Mouse (Mus musculus): Measurements from ENCODE around the gene Lcn5. TPM values are rescaled to one million over a fixed set of nuclear protein-coding genes. Genes with fewer than 3 reads are reported as not detected.

Lcn5 gene
- total RNA-seq (2023): not detected

GRCm38 (mm10) chr2:25657652-25658051 is at the start of gene Lcn5:
Gene Lcn5 (plus strand): TSS chr2:25657952.

GRCm38 (mm10) chr2:25617578-25617977 is 40.2 kb upstream of the Lcn5 start, which contains the start of gene Ccdc183:
Gene Ccdc183 (minus strand): TSS chr2:25617678.

GRCm38 (mm10) chr2:25621229-25622200 is 36.2 kb upstream of the Lcn5 start, which contains the start of gene Tmem141:
Gene Tmem141 (minus strand): TSS chr2:25622005.

GRCm38 (mm10) chr2:25627811-25628210 is 29.9 kb upstream of the Lcn5 start, which contains the start of gene Fcna:
Gene Fcna (minus strand): TSS chr2:25628030.

GRCm38 (mm10) chr2:25652902-25653301 is 4.8 kb upstream of the Lcn5 start, which contains the start of gene Lcn8:
Gene Lcn8 (plus strand): TSS chr2:25653120.

GRCm38 (mm10) chr2:25676486-25676885 is 18.7 kb downstream of the Lcn5 start, which contains the start of gene Lcn6:
Gene Lcn6 (plus strand): TSS chr2:25676786.

GRCm38 (mm10) chr2:25682426-25682825 is 24.7 kb downstream of the Lcn5 start, which contains the start of gene Lcn10:
Gene Lcn10 (plus strand): TSS chr2:25682726.

GRCm38 (mm10) chr2:25699743-25700142 is 42.0 kb downstream of the Lcn5 start, which contains the start of gene Obp2a:
Gene Obp2a (plus strand): TSS chr2:25700043.

GRCm38 (mm10) chr2:25706643-25707481 is 49.1 kb downstream of the Lcn5 start, which contains the start of gene Bmyc:
Gene Bmyc (plus strand): TSS chr2:25706739.

Other genes starting within 250 kb of the Lcn5 start
- gene Fut7, start 234.7 kb upstream of the Lcn5 start, total RNA-seq (2023): 10 to 100 TPM; 20.7 to 24.1 TPM
- 10 to 100 TPM; 21.7 to 22.3 TPM for gene Abca2, start 229.2 kb upstream of the Lcn5 start, total RNA-seq (2023)
- gene Clic3, start 201.1 kb upstream of the Lcn5 start, total RNA-seq (2023): not detected
- gene Paxx, start 196.9 kb upstream of the Lcn5 start, total RNA-seq (2023): 10 to 100 TPM; 47.2 to 49.2 TPM
- not detected for gene Ptgds, start 187.9 kb upstream of the Lcn5 start, total RNA-seq (2023)
- gene Lcn12, start 164.0 kb upstream of the Lcn5 start, total RNA-seq (2023): not detected
- 10 to 100 TPM; 25.2 to 34.4 TPM for gene Fbxw5, start 157.2 kb upstream of the Lcn5 start, total RNA-seq (2023)
- gene C8g, start 156.2 kb upstream of the Lcn5 start, total RNA-seq (2023): under 1 TPM in 1 of 2 experiments, not detected in 1; 0.95 TPM
- gene Traf2, start 111.0 kb upstream of the Lcn5 start, total RNA-seq (2023): 10 to 100 TPM; 21.7 to 24.5 TPM
- gene Edf1, start 100.1 kb upstream of the Lcn5 start, total RNA-seq (2023): 100 to 1,000 TPM in 1 of 2 experiments, 10 to 100 TPM in 1; 97.5 to 101 TPM
- under 1 TPM; 0.51 to 0.99 TPM for gene Mamdc4, start 83.1 kb upstream of the Lcn5 start, total RNA-seq (2023)
- gene Phpt1, start 82.7 kb upstream of the Lcn5 start, total RNA-seq (2023): 1 to 10 TPM; 8.1 to 8.8 TPM
- gene Ajm1, start 76.2 kb upstream of the Lcn5 start, total RNA-seq (2023): not detected
- 10 to 100 TPM; 34.0 to 41.8 TPM for gene Rabl6, start 49.4 kb upstream of the Lcn5 start, total RNA-seq (2023)
- gene Ccdc183, start 40.3 kb upstream of the Lcn5 start, total RNA-seq (2023): not detected
- gene Tmem141, start 35.9 kb upstream of the Lcn5 start, total RNA-seq (2023): 1 to 10 TPM; 5.3 to 5.9 TPM
- 1 to 10 TPM in 1 of 2 experiments, under 1 TPM in 1; 0.79 to 1.7 TPM for gene Fcna, start 29.9 kb upstream of the Lcn5 start, total RNA-seq (2023)
- gene Lcn8, start 4.8 kb upstream of the Lcn5 start, total RNA-seq (2023): not detected
- not detected for gene Lcn6, start 18.8 kb downstream of the Lcn5 start, total RNA-seq (2023)
- not detected for gene Lcn10, start 24.8 kb downstream of the Lcn5 start, total RNA-seq (2023)
- gene Obp2a, start 42.1 kb downstream of the Lcn5 start, total RNA-seq (2023): not detected
- 1 to 10 TPM; 3.2 to 6.8 TPM for gene Bmyc, start 48.8 kb downstream of the Lcn5 start, total RNA-seq (2023)
- gene Obp2b, start 79.1 kb downstream of the Lcn5 start, total RNA-seq (2023): not detected
- not detected for gene Lcn3, start 107.6 kb downstream of the Lcn5 start, total RNA-seq (2023)
- gene Lcn11, start 119.1 kb downstream of the Lcn5 start, total RNA-seq (2023): not detected
- not detected for gene Gm13539, start 124.3 kb downstream of the Lcn5 start, total RNA-seq (2023)
- not detected for gene Glt6d1, start 157.9 kb downstream of the Lcn5 start, total RNA-seq (2023)
- gene Lcn9, start 165.2 kb downstream of the Lcn5 start, total RNA-seq (2023): not detected
- not detected for gene Sohlh1, start 189.3 kb downstream of the Lcn5 start, total RNA-seq (2023)
- not detected for gene Kcnt1, start 205.8 kb downstream of the Lcn5 start, total RNA-seq (2023)